Mouse (Mus musculus): Measurements from ENCODE around the gene Tbc1d22a. TPM values are rescaled to one million over a fixed set of nuclear protein-coding genes. Genes with fewer than 3 reads are reported as not detected.

Gene Tbc1d22a
- total and polyA plus RNA-seq, 2 experiments from 2014 or later: 13.1 to 20.5 TPM

GRCm38 (mm10) chr15:86411532-86412080 lies 197.3 kb downstream of the Tbc1d22a start:
- Histone ChIP-seq H3K27ac (ENCODE audit: low read depth, low read length) (no peak overlapping the region), H3K36me3 (ENCODE audit: insufficient read depth) (no peaks in the 10 kb centered on the region), H3K4me1 (ENCODE audit: insufficient read depth) (peaks cover 7% of the 10 kb centered on the region; the same call in 1 of the 2 replicates), H3K4me2 (ENCODE audit: low read depth) (no peak overlapping the region), H3K9me3 (ENCODE audit: low read length) (no peaks in the 10 kb centered on the region), H3K9ac (no peak overlapping the region), H3K4me3 (ENCODE audit: low read depth, low read length) (no peak overlapping the region), H3K27me3 (ENCODE audit: insufficient read depth, low read length) (no peaks in the 10 kb centered on the region)
- TF ChIP-seq CTCF (IDR thresholded peaks at IDR 0.05; ENCODE audit: low read depth): no peak
- WGBS: 68% methylated on average over 5 of the region's 5 CpGs
- ATAC-seq (no peak), DNase-seq (no peak)

- no peak for ATAC-seq
- Histone ChIP-seq H3K4me1 (ENCODE audit: insufficient read depth) (peaks cover 7% of the 10 kb centered on the region; the same call in 1 of the 2 replicates), H3K27me3 (ENCODE audit: insufficient read depth, low read length) (no peaks in the 10 kb centered on the region), H3K4me3 (ENCODE audit: low read depth, low read length) (no peak overlapping the region), H3K36me3 (ENCODE audit: insufficient read depth) (no peaks in the 10 kb centered on the region), H3K9me3 (ENCODE audit: low read length) (no peaks in the 10 kb centered on the region), H3K27ac (ENCODE audit: low read depth, low read length) (0 out of 2 replicates have a peak overlapping the region, but pooled peaks have one; percentile 35), H3K9ac (no peak overlapping the region), H3K4me2 (ENCODE audit: low read depth) (no peak overlapping the region)
- peak; percentile 14 for DNase-seq
- no peak for TF ChIP-seq CTCF (IDR thresholded peaks at IDR 0.05; ENCODE audit: low read depth)
- WGBS: 11% methylated on average over 6 of the region's 6 CpGs
Measured at GRCm38 (mm10) chr15:86415951-86416350, 201.7 kb downstream of the Tbc1d22a start.

GRCm38 (mm10) chr15:86418436-86418835 lies 204.2 kb downstream of the Tbc1d22a start:
- Histone ChIP-seq H3K36me3 (ENCODE audit: insufficient read depth) (no peaks in the 10 kb centered on the region), H3K4me3 (ENCODE audit: low read depth, low read length) (no peak overlapping the region), H3K9ac (no peak overlapping the region), H3K9me3 (ENCODE audit: low read length) (no peaks in the 10 kb centered on the region), H3K27me3 (ENCODE audit: insufficient read depth, low read length) (no peaks in the 10 kb centered on the region), H3K27ac (ENCODE audit: low read depth, low read length) (no peak overlapping the region), H3K4me2 (ENCODE audit: low read depth) (no peak overlapping the region), H3K4me1 (ENCODE audit: insufficient read depth) (peaks cover 7% of the 10 kb centered on the region; the same call in 1 of the 2 replicates)
- 59% methylated on average over 2 of the region's 2 CpGs for WGBS
- no peak for TF ChIP-seq CTCF (IDR thresholded peaks at IDR 0.05; ENCODE audit: low read depth)
- DNase-seq (no peak), ATAC-seq (no peak)

GRCm38 (mm10) chr15:86419620-86420019 lies 205.4 kb downstream of the Tbc1d22a start:
- ATAC-seq (peak; percentile 89), DNase-seq (peak; percentile 56)
- no peaks in the 10 kb centered on the region for H3K36me3 ChIP-seq (ENCODE audit: insufficient read depth)
- no peak overlapping the region for H3K4me3 ChIP-seq (ENCODE audit: low read depth, low read length)
- TF ChIP-seq CTCF (IDR thresholded peaks at IDR 0.05; ENCODE audit: low read depth): no peak
- H3K27me3 ChIP-seq (ENCODE audit: insufficient read depth, low read length): no peaks in the 10 kb centered on the region
- peaks cover 7% of the 10 kb centered on the region; the same call in 1 of the 2 replicates for H3K4me1 ChIP-seq (ENCODE audit: insufficient read depth)
- 24% methylated on average over 6 of the region's 6 CpGs for WGBS
- no peak overlapping the region for H3K9ac ChIP-seq
- no peaks in the 10 kb centered on the region for H3K9me3 ChIP-seq (ENCODE audit: low read length)
- H3K27ac ChIP-seq (ENCODE audit: low read depth, low read length): no peak overlapping the region
- no peak overlapping the region for H3K4me2 ChIP-seq (ENCODE audit: low read depth)

GRCm38 (mm10) chr15:86422858-86423257 lies 208.6 kb downstream of the Tbc1d22a start:
- no peak for TF ChIP-seq CTCF (IDR thresholded peaks at IDR 0.05; ENCODE audit: low read depth)
- no peak overlapping the region for H3K4me2 ChIP-seq (ENCODE audit: low read depth)
- no peaks in the 10 kb centered on the region for H3K9me3 ChIP-seq (ENCODE audit: low read length)
- H3K9ac ChIP-seq: no peak overlapping the region
- 49% methylated on average over 1 of the region's 1 CpGs for WGBS
- ATAC-seq (no peak), DNase-seq (no peak)
- no peak overlapping the region for H3K27ac ChIP-seq (ENCODE audit: low read depth, low read length)
- no peaks in the 10 kb centered on the region for H3K27me3 ChIP-seq (ENCODE audit: insufficient read depth, low read length)
- H3K4me3 ChIP-seq (ENCODE audit: low read depth, low read length): no peak overlapping the region
- H3K36me3 ChIP-seq (ENCODE audit: insufficient read depth): no peaks in the 10 kb centered on the region
- no peaks in the 10 kb centered on the region for H3K4me1 ChIP-seq (ENCODE audit: insufficient read depth)

- no peaks in the 10 kb centered on the region for H3K27me3 ChIP-seq (ENCODE audit: insufficient read depth, low read length)
- no peak overlapping the region for H3K4me3 ChIP-seq (ENCODE audit: low read depth, low read length)
- 80% methylated on average over 2 of the region's 2 CpGs for WGBS
- no peak overlapping the region for H3K27ac ChIP-seq (ENCODE audit: low read depth, low read length)
- no peak for ATAC-seq
- DNase-seq: no peak
- TF ChIP-seq CTCF (IDR thresholded peaks at IDR 0.05; ENCODE audit: low read depth): no peak
- no peaks in the 10 kb centered on the region for H3K36me3 ChIP-seq (ENCODE audit: insufficient read depth)
- H3K9me3 ChIP-seq (ENCODE audit: low read length): no peaks in the 10 kb centered on the region
- no peaks in the 10 kb centered on the region for H3K4me1 ChIP-seq (ENCODE audit: insufficient read depth)
- H3K9ac ChIP-seq: no peak overlapping the region
- no peak overlapping the region for H3K4me2 ChIP-seq (ENCODE audit: low read depth)
Measured at GRCm38 (mm10) chr15:86423884-86424283, 209.6 kb downstream of the Tbc1d22a start.

- ATAC-seq: no peak
- Histone ChIP-seq H3K4me1 (ENCODE audit: insufficient read depth) (no peaks in the 10 kb centered on the region), H3K27me3 (ENCODE audit: insufficient read depth, low read length) (no peaks in the 10 kb centered on the region), H3K9me3 (ENCODE audit: low read length) (no peaks in the 10 kb centered on the region), H3K4me3 (ENCODE audit: low read depth, low read length) (no peak overlapping the region), H3K4me2 (ENCODE audit: low read depth) (no peak overlapping the region), H3K9ac (no peak overlapping the region), H3K27ac (ENCODE audit: low read depth, low read length) (no peak overlapping the region), H3K36me3 (ENCODE audit: insufficient read depth) (no peaks in the 10 kb centered on the region)
- TF ChIP-seq CTCF (IDR thresholded peaks at IDR 0.05; ENCODE audit: low read depth): no peak
- 66% methylated on average over 8 of the region's 8 CpGs for WGBS
- no peak for DNase-seq
Measured at GRCm38 (mm10) chr15:86424971-86425370, 210.7 kb downstream of the Tbc1d22a start.
